Mouse (Mus musculus) A20 (cell line): ENCODE results near the gene Kcnab2.

Experiments used
- DNase-seq: peaks from one replicate; pipeline ENCODE4 v3.0.0-alpha.2; 2011; ENCODE audit warnings: low read depth, low spot score

Kcnab2 gene

DNA sequence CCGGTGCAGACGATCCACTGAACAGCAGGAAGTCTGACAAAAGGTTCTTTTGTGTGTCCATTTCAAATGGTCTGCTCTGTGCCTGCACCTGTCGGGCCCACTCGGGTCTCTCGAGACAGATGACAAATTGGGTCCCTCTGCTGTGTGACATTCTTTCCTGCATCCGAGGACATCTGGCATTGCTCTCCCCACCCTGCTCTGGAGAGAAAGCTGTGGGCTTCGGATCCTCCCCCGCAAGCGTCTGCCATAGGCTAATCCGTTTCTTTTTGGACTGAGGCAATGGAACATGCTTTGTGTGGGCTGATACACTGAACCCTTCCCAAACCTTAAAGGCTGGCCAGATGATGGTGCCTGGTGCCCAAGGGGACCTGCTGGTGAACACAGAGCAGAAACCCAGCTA, 24.6 kb downstream of the Kcnab2 start:
- no peak for DNase-seq

DNA sequence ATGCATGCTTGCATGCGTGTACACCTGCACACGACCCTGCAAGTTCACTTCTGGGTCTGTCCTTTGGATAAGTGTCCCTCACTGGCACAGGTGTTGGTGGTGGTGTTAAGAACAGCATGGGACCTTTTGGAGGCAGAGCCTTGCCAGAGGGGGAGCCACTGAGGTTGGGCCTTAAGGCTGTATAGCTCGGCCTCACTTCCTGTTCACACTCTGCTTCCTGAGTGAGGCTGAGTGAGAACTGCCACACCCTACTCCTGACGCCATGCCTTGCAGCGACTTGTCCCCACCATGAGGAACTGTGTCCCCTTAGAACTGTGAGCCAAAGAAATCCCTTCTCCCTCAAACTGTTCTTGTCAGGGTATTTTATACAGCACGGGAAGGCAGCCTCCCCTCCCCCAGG, 26.3 kb downstream of the Kcnab2 start:
- no peak for DNase-seq

DNA sequence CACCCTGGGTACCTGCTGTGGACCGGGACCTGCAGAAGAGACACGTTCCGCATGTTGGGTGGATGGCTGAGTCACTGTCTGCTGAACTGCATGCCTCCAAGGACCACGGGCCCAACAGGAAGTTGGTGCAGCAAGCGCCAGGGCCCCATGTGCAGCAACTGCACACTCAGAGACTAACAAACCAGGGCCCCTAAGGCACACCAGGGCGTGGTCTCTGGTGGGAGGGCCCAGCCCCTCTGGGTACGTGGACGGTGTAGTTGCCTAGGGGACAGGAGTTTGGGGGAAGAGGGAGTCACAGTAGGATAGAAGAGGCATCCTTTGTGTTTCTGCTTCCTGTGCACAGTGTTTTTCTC, 29.0 kb downstream of the Kcnab2 start:
- DNase-seq, result no peak

DNA sequence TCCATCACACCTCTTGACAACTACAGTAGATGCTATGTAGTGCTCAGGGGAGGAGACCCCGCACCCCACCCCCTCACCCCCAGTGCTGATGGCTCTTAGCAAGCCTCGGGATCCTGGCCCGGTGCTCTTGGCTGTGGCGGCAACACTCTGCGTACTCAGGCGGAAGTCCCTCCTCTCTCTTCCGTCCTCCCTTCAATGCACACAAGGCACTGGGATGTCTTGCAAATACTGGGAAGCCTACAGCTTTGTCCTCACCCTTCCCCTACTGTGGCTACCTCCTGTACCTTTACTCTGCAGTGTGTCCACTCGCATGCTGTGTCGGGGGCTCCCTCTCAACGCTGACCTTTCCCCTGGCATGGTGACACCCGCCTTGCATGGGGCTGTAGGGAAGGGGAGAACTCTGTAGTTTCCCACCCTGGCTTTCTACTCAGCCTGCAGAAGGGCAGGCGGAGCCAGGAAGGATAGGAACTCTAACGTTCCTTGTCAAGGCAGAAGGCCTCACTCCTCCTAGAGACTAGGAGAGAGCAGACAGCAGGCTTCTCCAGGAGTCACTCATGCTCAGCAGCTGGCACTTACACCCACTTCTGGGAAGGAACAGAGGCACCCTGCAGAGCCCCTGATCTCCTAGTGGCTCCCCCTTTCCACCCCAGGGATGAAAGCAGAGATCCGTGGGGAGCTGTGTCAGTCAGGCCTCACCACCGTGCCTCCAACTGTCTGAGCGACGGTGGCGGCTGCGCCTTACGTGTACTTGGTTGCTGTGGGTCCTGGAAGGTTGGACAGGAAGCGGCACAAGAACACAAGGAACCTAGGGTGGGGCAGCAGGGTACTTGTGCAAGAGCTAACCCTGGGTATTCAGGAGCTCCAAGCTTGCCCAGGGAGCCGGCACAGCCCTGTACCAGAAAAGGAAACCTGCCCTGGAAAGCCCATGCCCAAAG, 29.7 kb downstream of the Kcnab2 start:
- DNase-seq, result no peak

DNA sequence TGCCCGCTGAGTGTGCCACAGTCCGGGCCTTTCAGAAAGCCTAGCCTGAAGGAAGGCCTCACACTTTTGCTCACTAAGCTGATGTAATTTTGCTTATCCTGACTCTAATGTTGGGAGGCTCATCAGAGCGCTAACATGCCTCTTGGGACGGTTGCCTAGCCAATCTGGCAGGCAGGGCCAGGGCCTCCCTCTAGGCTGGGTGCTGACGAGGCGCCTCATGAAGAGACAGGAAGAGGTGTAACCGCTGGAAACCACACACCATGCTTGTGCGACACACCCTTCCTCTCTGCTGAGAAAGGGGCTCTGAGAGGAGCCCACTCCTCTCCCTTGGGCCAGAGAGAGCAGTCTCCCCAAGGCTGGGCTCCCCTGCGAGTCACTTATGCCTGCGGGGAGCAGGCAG, 31.5 kb downstream of the Kcnab2 start:
- DNase-seq, result no peak

DNA sequence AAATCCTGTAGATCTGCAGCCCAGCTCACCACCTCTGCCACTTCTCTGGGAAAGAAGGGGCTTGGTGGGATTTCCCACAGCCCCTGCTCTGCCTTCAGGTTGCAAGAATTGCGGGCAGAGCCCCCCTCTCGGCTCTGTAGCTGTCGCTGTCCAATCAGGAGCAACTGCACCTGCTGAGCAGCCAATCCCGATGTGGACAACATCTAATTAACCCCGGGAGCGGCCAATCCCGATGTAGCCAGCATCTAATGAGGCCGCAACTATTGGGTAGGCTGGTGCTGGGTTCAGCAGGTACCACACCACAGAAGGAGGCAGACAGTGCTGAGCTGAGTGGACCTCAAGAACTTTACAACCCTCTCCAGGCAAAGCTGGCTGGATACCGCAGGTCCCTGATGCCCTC, 36.1 kb downstream of the Kcnab2 start:
- DNase-seq, result no peak

DNA sequence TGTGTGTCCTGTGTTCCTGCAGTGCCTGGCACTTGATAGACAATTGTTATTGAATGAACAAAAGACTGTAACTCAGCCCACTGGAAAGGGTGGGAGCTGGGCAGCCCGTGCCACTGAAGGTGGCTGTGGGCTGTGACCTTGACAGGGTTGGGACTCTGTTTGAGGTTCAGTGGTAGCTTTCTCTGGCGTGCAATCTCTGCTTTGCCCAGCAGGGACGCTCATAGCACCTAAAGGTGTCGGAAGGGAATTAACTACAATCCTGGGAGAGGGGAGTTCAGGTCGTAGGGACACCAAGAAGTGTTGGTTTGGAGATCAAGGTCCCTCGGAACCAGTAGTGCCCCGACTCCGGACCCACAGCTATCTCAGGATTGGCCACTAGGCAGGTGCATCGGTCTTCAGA, 36.8 kb downstream of the Kcnab2 start:
- no peak for DNase-seq

DNA sequence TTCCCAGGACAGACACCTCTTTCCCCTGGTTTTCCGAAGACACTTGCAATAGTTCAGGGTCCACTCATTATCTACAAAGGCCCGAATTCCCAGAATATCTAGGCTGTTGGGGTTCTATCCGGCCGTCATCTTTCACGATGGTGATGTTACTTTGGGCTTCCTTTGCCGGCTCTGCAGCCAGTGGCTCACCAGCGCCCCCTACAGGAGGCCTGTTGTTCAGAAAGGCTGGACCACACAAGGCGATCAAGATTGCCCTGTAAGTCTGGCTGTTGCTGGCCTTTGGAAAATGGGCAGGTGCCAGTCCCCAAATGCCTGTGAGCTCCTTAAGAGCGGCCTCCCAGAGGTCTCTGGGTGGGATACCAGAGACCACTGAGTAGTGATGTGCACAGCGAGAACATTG, 42.4 kb downstream of the Kcnab2 start:
- DNase-seq, result no peak

DNA sequence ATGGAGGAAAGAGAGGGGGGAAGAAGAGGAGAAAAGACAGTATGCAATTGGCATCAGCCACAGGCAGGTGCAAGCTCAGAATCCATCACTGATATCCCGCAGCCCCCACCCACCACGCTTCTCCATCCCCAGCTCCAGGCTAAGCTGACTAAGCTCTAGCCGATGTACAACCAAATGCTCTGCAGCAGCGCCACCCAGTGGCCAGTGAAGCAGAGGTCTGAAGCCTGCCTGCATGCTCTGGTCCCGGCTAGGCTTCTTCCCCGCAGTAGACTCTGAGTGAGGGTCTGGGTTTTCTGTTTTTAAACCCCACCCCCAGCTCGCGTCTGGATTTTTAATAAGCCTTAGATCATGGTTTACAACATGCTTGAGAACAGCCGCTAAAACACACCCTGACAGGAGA, 42.8 kb downstream of the Kcnab2 start:
- no peak for DNase-seq

DNA sequence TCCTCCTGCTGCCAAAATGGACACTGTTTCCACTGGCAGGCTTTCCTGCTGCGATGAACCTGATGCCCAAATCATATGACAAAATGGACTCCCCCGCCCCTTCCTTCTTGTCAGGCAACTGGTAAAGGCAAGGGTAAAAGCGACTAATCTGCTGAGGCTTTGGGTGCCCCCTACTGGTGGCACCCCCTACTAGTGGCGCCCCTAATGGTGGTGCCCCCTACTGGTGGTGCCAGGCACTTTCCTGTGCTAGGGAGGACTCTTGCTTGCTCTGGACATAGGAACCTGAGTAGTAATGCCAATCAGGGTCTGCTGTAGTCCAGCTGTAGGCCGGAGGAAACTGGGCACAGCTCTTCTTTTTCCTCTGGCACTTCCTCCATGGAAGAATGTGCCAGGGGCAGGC, 45.4 kb downstream of the Kcnab2 start:
- no peak for DNase-seq

DNA sequence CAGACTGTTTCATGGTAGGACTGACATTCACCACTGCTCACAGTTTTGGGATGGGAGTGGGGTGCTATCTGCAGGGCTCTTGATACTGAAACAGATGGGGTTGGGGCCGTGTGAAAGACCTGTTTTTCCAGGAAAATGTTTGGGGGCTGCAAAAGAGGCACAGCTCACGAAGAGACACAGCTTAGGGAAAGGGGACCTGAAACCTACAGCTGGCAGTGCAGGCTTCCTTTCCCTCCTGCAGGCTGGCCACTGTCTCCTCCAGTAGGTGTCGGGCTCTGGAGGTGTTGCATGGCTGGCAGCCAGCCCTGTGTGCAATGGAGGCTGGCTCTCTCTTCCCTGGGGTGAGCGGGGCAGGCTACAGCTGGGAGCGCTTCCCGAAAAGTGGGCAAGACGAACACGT, 49.4 kb downstream of the Kcnab2 start:
- no peak for DNase-seq

DNA sequence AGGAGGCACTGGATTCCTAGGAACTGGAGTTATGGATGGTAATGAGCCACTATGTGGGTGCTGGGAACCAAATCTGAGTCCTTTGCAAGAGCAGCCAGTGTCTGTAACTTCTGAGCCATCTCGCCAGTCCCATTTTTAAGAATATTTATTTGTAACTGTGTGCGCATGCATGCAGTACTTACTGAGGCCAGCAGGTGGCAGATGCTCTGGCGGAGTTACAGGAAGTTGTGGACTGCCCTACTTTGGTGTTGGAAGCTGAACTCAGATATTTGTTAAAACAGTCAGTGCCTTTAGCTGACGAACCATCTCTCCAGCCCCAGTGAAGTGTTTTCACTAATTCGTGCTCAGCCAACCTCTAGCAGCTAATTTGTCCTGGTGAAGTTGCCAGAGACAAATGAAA, 52.7 kb downstream of the Kcnab2 start:
- DNase-seq, result no peak

DNA sequence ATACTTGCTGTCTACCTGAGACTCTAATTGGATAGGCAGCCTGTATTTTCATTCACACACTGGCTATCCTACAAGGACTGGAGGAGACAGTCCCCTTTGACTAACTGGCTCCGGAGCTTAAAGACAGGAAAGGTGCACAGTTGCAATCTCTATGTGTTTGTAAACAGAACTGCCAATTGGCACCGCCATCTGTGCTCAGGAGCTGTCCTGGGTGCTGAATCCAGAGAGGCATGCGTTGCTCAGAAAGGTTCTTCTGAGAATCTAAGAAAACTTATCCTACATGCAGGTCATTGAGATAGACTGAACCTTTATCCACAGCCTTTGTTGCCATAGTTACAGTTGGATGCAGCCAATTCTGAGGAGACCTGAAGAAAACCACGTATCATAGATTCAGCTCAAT, 53.3 kb downstream of the Kcnab2 start:
- no peak for DNase-seq

DNA sequence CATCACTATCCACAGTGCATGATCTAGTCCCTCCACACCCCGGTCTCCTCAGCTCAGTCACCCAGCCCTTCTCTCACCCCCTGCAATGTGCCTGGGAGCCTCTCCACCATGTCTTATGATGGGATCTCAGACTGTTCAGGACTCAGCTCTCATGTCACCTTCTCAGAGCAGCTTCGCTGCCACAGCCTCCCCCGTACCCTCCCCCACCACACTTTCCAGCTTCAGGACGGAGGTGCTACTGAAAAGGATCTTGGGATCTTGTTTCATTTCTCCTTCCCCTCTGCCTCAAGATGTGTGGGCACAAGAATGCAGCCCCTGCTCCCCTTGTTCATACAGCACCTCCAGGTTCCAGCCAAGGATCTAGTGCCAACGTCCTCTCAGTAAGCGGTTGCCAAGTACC, 54.1 kb downstream of the Kcnab2 start:
- DNase-seq, result no peak

DNA sequence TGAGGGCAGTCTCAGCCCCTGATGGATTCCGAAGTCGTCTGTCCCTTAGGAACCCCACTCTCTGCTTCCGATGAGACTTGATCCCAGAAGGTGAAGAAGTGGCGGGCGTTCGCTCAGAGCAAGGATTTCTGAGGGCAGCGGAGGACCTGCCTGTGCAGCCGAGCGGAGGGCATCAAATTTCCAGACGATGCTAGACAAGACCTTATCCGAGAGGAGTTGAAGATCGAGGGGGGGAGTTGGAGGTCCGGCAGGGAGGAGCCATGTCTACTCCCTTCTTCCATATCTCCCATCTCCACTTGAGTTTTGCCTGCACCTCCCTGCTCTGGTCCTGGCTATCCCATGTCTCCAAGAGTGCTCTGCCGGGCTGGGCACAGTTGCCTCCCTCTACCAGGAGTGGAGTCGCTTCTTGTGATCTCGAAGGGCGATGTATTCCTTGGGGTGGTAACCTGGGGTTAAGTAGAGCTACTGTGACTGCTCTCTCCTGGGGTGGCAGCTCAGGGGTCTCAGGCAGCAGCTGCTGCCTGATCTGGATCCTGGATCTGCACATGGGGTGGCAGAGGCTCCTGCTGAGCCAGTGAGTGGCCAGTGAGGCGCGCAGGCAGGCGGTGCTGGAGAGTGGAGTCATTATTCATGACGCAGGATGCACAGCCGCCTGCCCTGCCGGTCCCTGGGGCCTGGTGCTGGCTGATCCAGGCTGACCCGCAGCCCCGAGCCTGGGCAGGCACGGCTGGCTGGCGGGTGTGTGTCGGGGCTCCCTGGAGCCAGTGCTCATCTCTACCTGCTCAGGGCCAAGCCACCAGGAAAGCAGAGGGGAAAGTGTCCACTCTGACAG, 59.2 kb downstream of the Kcnab2 start:
- DNase-seq, result no peak

DNA sequence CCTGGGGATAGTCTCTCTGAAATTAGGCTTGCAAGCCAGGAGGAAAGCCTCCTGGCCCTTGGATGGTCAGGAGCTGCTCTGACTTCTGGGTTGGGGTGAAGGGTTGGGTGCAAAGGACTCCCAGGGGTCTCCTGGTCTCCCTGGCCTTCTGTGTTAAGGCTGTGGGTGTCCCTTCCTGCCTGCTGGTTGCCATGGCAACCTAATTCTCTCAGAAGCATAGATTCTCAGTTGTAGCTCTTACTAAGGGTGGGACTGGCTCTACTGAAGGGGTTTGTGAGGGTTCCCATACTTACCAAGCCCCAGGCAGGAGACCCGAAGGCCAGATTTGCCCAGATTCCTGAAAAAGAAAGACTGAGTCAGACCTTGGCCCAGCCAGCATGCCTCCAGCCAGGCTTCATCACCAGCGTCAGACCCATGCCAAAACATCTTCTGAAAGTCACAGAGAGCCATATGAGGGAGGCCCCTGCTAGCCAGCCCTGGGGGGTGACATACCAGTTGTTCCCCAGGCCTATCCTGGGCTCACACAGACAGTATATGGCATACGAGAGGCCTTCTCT, 65.1 kb downstream of the Kcnab2 start:
- DNase-seq, result no peak

DNA sequence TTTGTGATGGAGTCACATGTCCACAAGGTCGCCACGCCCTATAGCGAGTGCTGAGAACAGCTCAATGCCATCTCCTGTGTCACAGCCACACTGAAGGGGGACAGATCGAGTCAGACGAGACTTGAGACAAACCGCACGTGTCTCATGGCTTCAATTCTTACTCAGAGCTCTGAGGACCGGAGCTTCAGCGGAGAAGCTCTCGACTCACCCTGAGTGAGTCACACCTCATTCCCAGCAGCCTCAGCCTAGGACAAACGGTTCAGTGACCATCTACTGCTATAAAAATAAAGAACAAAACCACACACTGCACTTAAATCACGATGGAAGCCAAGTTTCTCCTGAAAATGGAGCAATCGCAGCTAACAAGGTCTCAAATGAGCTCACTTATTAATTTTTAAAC, 66.7 kb downstream of the Kcnab2 start:
- DNase-seq, result no peak

DNA sequence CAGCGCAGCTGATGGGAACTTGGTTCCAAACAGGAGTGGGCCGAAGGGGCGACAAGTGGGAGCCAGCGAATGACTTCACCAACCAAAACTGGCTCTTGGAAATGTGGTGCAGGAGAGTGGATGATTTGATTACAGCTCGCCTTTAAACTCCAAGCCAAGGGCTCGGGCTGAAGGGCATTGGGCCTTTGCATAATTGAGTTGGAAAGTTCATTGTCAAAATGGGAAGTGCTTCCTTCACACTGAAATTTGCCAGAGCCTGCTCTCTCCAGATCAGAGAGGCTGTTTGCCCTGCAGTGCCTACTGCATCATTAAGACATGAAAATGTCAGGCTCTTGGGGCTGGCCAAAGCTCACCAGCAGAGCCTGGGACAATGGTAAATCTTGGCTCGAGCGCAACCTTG, 71.1 kb downstream of the Kcnab2 start:
- DNase-seq, result no peak

DNA sequence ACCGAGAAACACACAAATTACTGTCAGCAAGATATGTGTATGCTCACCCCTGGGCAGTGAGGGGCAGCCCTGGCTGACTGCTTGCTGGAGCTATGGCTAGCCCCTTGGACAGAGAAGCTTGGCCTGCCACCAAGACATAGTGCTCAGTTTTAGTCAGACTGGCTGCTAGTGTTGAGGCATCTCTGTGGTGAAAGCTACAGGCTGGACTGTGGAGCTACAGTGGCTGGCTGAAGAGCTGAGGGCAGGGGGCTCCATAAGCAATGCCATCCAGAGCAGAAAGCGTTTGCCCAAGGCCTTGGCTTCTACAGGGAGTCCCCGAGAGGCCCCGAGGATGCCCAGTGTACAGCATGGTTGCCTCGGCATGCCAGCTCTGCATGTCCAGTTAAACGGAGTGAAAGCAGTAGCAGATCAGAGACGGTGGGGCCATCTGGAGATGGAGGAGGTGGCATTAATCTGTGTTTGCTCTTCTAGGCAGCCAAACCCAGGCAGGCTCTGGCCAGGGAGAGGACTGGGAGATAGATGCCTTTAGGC, 71.9 kb downstream of the Kcnab2 start:
- DNase-seq, result no peak

DNA sequence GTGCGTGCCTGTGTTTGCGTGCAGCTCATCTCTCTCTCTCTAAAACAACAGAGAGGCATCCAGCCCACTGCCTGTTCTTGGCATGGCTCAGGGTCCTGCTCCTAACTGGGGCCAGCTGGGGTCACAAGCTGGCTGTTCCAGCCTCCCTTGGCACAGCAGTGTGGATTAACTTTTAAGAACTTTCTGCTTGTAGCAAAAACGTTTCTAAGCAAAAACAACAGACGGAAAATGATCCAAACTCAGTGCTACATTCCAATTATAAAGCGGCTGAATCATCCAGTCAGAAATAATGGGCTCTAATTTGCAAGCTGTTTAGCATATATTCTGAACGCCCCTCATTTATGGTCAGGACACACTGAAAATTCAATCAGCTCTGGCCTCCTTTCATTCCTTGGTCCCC, 72.5 kb downstream of the Kcnab2 start:
- no peak for DNase-seq

DNA sequence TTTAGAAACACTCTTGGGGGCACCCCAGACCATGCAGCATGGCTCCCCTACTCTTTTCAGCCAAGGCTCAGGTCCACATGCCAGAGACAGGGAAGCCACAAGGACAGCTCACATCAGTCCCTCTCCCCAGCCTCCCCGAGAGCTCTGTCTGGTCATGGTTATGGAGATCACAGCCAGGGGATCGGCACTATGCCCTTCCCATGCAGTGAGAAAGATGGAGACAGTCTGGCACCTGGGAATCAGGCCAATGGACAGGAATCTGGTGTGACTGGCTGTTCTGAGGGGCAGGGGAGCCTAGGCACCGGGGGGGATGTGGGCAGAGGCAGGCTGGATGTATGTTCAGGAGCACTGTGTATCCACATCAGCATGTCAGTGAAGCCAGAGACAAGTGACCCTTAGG, 78.7 kb downstream of the Kcnab2 start:
- no peak for DNase-seq

DNA sequence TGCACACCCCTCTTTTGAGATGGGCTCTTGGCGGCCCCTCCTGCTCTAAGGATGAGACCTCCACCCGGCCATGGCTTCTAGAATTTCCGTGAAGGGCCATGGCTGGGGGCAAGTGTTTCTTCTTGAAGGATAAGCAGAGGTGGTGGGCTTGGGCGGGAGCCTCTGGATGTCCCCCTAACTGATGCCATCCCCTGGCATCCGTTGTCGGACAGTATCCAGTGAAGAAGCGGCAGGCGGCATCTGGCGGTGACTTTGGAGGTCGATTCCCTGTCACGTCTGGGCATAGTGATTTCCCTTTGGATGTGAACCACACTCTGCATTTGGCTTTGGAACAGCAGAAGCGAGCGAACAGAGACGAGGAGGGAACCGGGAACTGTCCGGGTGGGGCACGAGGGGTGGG, 85.0 kb downstream of the Kcnab2 start:
- no peak for DNase-seq
